Mouse (Mus musculus) embryonic facial prominence, embryonic 14.5 days (tissue): ENCODE measurements around the gene Scfd1. TPM values are rescaled to one million over a fixed set of nuclear protein-coding genes. Genes with fewer than 3 reads are reported as not detected.
A peak's percentile ranks its signal among the peaks of the same experiment; 100 is the strongest.

ENCODE experiments used
- ATAC-seq: fragments of 200-750 bp; cut with Nextera tagmentation; 2 replicates; pipeline ENCODE4 v1.8.0; 2017; ENCODE audit warnings: low read depth, moderate number of reproducible peaks, moderate TSS enrichment
- DNase-seq: peaks from one replicate; pipeline ENCODE4 v3.0.0-alpha.2; 2015; ENCODE audit warnings: low spot score
- H3K27ac ChIP-seq: fragments of 300-500 bp; sonication (generic); replicated peaks from 2 replicates; pipeline ENCODE4 v1.5.1; 2014; ENCODE audit warnings: low read depth, mild to moderate bottlenecking, low read length, moderate library complexity
- H3K27me3 ChIP-seq: fragments of 300-500 bp; sonication (generic); replicated peaks from 2 replicates; pipeline ENCODE4 v1.6.1; 2014; ENCODE audit warnings: low read length; ENCODE audit not compliant: control insufficient read depth, insufficient read depth
- H3K36me3 ChIP-seq: fragments of 300-500 bp; sonication (generic); 2 replicates; pipeline ENCODE4 v1.6.1; 2014; ENCODE audit warnings: low read length, mixed read lengths; ENCODE audit not compliant: control insufficient read depth, insufficient read depth
- H3K4me1 ChIP-seq: fragments of 300-500 bp; sonication (generic); 2 replicates; pipeline ENCODE4 v1.6.1; 2014; ENCODE audit warnings: antibody characterized with exemption, low read length; ENCODE audit not compliant: control insufficient read depth, insufficient read depth
- H3K4me2 ChIP-seq: fragments of 300-500 bp; sonication (generic); 2 replicates; pipeline ENCODE4 v1.6.1; 2014; ENCODE audit warnings: low read depth, mild to moderate bottlenecking, low read length, moderate library complexity, mixed read lengths
- H3K4me3 ChIP-seq: fragments of 300-500 bp; sonication (generic); 2 replicates; pipeline ENCODE4 v1.5.1; 2014; ENCODE audit warnings: low read depth, mild to moderate bottlenecking, low read length
- H3K9ac ChIP-seq: fragments of 300-500 bp; sonication (generic); 2 replicates; pipeline ENCODE4 v1.6.1; 2014; ENCODE audit warnings: low read depth, mild to moderate bottlenecking, low read length, moderate library complexity, mixed read lengths
- H3K9me3 ChIP-seq: fragments of 300-500 bp; sonication (generic); 2 replicates; pipeline ENCODE4 v1.6.1; 2016; ENCODE audit warnings: low read length; ENCODE audit not compliant: control insufficient read depth
- WGBS: fragments of 180-500 bp; shearing (Covaris S2); extraction: QIAGEN DNeasy Blood & Tissue Kit; methylation state at CpG from one replicate; pipeline ENCODE4 v1.1.7; 2014; 5-methylcytosine and 5-hydroxymethylcytosine counted together
- polyA plus RNA-seq: library from polyadenylated mRNA; unstranded; fragments of >200 nt; fragmentation: Nextera tagmentation; extraction: Ambion mirVana; gene quantifications from 2 replicates; pipeline ENCODE4 v1.2.1, GENCODE M21; 2014

Scfd1 gene
- polyA plus RNA-seq, 1 experiment from 2014 or later: 88.1 TPM

GRCm38 (mm10) chr12:51368504-51368903, 8.8 kb upstream of the Scfd1 start:
- no peaks in the 10 kb centered on the region for H3K9me3 ChIP-seq
- H3K9ac ChIP-seq: no peak overlapping the region
- DNase-seq: no peak
- no peak for ATAC-seq
- WGBS: 99% methylated on average over 3 of the region's 3 CpGs
- H3K4me3 ChIP-seq: no peak overlapping the region
- H3K4me1 ChIP-seq: no peaks in the 10 kb centered on the region
- H3K27ac ChIP-seq: no peak overlapping the region
- no peak overlapping the region for H3K4me2 ChIP-seq
- H3K27me3 ChIP-seq: no peaks in the 10 kb centered on the region
- H3K36me3 ChIP-seq: peaks cover 78% of the 10 kb centered on the region

GRCm38 (mm10) chr12:51377888-51378190, 529 bp downstream of the Scfd1 start:
- peaks cover 26% of the 10 kb centered on the region for H3K36me3 ChIP-seq
- no peaks in the 10 kb centered on the region for H3K9me3 ChIP-seq
- peak overlapping the region; percentile 89 for H3K9ac ChIP-seq
- ATAC-seq: no peak
- H3K4me2 ChIP-seq: peak overlapping the region; percentile 66
- H3K27ac ChIP-seq: peak overlapping the region; percentile 87
- WGBS: 18% methylated on average over 6 of the region's 6 CpGs
- no peak for DNase-seq
- H3K4me3 ChIP-seq: peak overlapping the region; percentile 77
- no peaks in the 10 kb centered on the region for H3K27me3 ChIP-seq
- H3K4me1 ChIP-seq: peaks cover 5% of the 10 kb centered on the region; the same call in 1 of the 2 replicates

- H3K4me2 ChIP-seq: no peak overlapping the region
- ATAC-seq: no peak
- WGBS: 96% methylated on average over 6 of the region's 6 CpGs
- no peaks in the 10 kb centered on the region for H3K4me1 ChIP-seq
- H3K36me3 ChIP-seq: peaks cover 87% of the 10 kb centered on the region
- H3K27me3 ChIP-seq: no peaks in the 10 kb centered on the region
- H3K9ac ChIP-seq: no peak overlapping the region
- no peaks in the 10 kb centered on the region for H3K9me3 ChIP-seq
- no peak for DNase-seq
- no peak overlapping the region for H3K4me3 ChIP-seq
- no peak overlapping the region for H3K27ac ChIP-seq
These were observed 22.6 kb downstream of the Scfd1 start for GRCm38 (mm10) chr12:51399871-51400270.

- DNase-seq (peak; percentile 31), ATAC-seq (no peak)
- Histone ChIP-seq H3K4me2 (no peak overlapping the region), H3K27me3 (no peaks in the 10 kb centered on the region), H3K27ac (no peak overlapping the region), H3K36me3 (peaks cover 74% of the 10 kb centered on the region), H3K9me3 (no peaks in the 10 kb centered on the region), H3K4me3 (no peak overlapping the region), H3K9ac (no peak overlapping the region), H3K4me1 (no peaks in the 10 kb centered on the region)
- 68% methylated on average over 5 of the region's 5 CpGs for WGBS
These were observed 24.9 kb downstream of the Scfd1 start for GRCm38 (mm10) chr12:51402060-51402698.

- H3K27ac ChIP-seq: no peak overlapping the region
- H3K9me3 ChIP-seq: no peaks in the 10 kb centered on the region
- peak; percentile 35 for DNase-seq
- H3K36me3 ChIP-seq: peaks cover 73% of the 10 kb centered on the region
- WGBS: 63% methylated on average over 4 of the region's 4 CpGs
- no peak overlapping the region for H3K4me3 ChIP-seq
- no peaks in the 10 kb centered on the region for H3K4me1 ChIP-seq
- no peaks in the 10 kb centered on the region for H3K27me3 ChIP-seq
- peak; percentile 93 for ATAC-seq
- H3K4me2 ChIP-seq: no peak overlapping the region
- no peak overlapping the region for H3K9ac ChIP-seq
These were observed 26.8 kb downstream of the Scfd1 start for GRCm38 (mm10) chr12:51403987-51404586.

- ATAC-seq (no peak), DNase-seq (no peak)
- Histone ChIP-seq H3K9ac (no peak overlapping the region), H3K36me3 (peaks cover 65% of the 10 kb centered on the region), H3K4me3 (no peak overlapping the region), H3K27me3 (no peaks in the 10 kb centered on the region), H3K4me1 (no peaks in the 10 kb centered on the region), H3K27ac (no peak overlapping the region), H3K4me2 (no peak overlapping the region), H3K9me3 (no peaks in the 10 kb centered on the region)
- WGBS: 85% methylated on average over 4 of the region's 4 CpGs
These were observed 34.1 kb downstream of the Scfd1 start for GRCm38 (mm10) chr12:51411362-51411761.

GRCm38 (mm10) chr12:51437541-51437940, 60.2 kb downstream of the Scfd1 start:
- H3K9me3 ChIP-seq: no peaks in the 10 kb centered on the region
- no peaks in the 10 kb centered on the region for H3K27me3 ChIP-seq
- no peak overlapping the region for H3K27ac ChIP-seq
- H3K4me3 ChIP-seq: no peak overlapping the region
- no peak overlapping the region for H3K4me2 ChIP-seq
- no peak overlapping the region for H3K9ac ChIP-seq
- peaks cover 93% of the 10 kb centered on the region for H3K36me3 ChIP-seq
- WGBS: 86% methylated on average over 2 of the region's 2 CpGs
- no peak for ATAC-seq
- no peaks in the 10 kb centered on the region for H3K4me1 ChIP-seq
- no peak for DNase-seq

- Histone ChIP-seq H3K9ac (no peak overlapping the region), H3K27ac (no peak overlapping the region), H3K4me3 (no peak overlapping the region), H3K4me2 (no peak overlapping the region), H3K27me3 (no peaks in the 10 kb centered on the region), H3K4me1 (no peaks in the 10 kb centered on the region), H3K9me3 (no peaks in the 10 kb centered on the region), H3K36me3 (peaks cover 85% of the 10 kb centered on the region)
- ATAC-seq (no peak), DNase-seq (no peak)
- WGBS: 80% methylated on average over 2 of the region's 2 CpGs
These were observed 61.0 kb downstream of the Scfd1 start for GRCm38 (mm10) chr12:51438311-51438710.

- ATAC-seq (no peak), DNase-seq (no peak)
- Histone ChIP-seq H3K4me1 (no peaks in the 10 kb centered on the region), H3K27ac (no peak overlapping the region), H3K27me3 (no peaks in the 10 kb centered on the region), H3K36me3 (peaks cover 72% of the 10 kb centered on the region), H3K9ac (no peak overlapping the region), H3K4me3 (no peak overlapping the region), H3K4me2 (no peak overlapping the region), H3K9me3 (0 out of 2 replicates have a peak, but pooled peaks cover 3% of the 10 kb centered on the region)
- 74% methylated on average over 2 of the region's 2 CpGs for WGBS
These were observed 72.0 kb downstream of the Scfd1 start for GRCm38 (mm10) chr12:51449303-51449702.
